Mouse (Mus musculus): ENCODE measurements around the gene Fgf15. TPM values are rescaled to one million over a fixed set of nuclear protein-coding genes. Genes with fewer than 3 reads are reported as not detected.
A peak's percentile ranks its signal among the peaks of the same experiment; 100 is the strongest.

Fgf15 gene
- polyA plus RNA-seq (2014; fragmentation: Nextera tagmentation; extraction: Ambion mirVana): 60.2 and 68.2 TPM in 2 replicates

GRCm38 (mm10) chr7:144896294-144897218, at the start of gene Fgf15:
Fgf15 (plus strand) TSS chr7:144896531.
- Histone ChIP-seq H3K4me2 (replicated peaks; ENCODE audit: low read depth, low read length) (peak within 1 kb of the TSS; percentile 84), H3K27ac (ENCODE audit: low read depth, low read length) (peak within 1 kb of the TSS; percentile 78), H3K4me1 (replicated peaks; ENCODE audit: control insufficient read depth, insufficient read depth, low read length) (peaks cover 4% of the 10 kb centered on the region), H3K4me3 (ENCODE audit: low read depth, low read length) (peak within 1 kb of the TSS; percentile 49), H3K27me3 (ENCODE audit: control insufficient read depth, insufficient read depth, low read length) (peaks cover 22% of the 10 kb centered on the region), H3K9me3 (ENCODE audit: control insufficient read depth, low read length) (no peaks in the 10 kb centered on the region), H3K36me3 (ENCODE audit: control insufficient read depth, insufficient read depth, low read length) (no peaks in the 10 kb centered on the region), H3K9ac (ENCODE audit: low read depth, low read length) (peak within 1 kb of the TSS; percentile 65)
- DNase-seq (ENCODE audit: low spot score) (peak; percentile 63), ATAC-seq (ENCODE audit: low FRiP score) (peak; percentile 36)
- WGBS: under 1% methylated on average over 63 of the region's 65 CpGs

DNA sequence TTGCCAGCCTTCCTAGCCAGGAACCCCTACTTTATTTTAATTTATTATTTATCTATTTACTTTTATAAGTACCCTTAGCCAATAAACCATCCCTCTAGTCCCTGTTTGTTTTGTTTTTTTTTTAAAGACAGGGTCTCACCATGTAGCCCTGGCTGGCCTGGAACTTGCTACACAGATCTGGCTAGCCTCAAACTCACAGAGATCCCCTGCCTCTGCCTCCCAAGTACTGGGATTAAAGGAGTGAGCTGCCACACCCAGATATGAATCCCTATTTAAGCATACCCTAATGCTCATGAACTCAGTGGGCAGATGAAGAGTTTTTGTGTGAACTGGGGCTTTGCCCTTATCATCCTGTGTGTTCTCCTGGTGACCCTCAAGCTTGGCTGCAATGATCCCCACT, 49.3 kb upstream of the Fgf15 start, which contains the start of gene Fgf4:
Fgf4 (plus strand) TSS at position 301 of the 400 bp plus-strand sequence.
- DNase-seq (ENCODE audit: low spot score): no peak
- no peak within 1 kb of the TSS for H3K4me2 ChIP-seq (replicated peaks; ENCODE audit: low read depth, low read length)
- no peak within 1 kb of the TSS for H3K27ac ChIP-seq (ENCODE audit: low read depth, low read length)
- no peak for ATAC-seq (ENCODE audit: low FRiP score)
- H3K27me3 ChIP-seq (ENCODE audit: control insufficient read depth, insufficient read depth, low read length): peaks cover 2% of the 10 kb centered on the region; the same call in 1 of the 2 replicates
- H3K4me1 ChIP-seq (replicated peaks; ENCODE audit: control insufficient read depth, insufficient read depth, low read length): no peaks in the 10 kb centered on the region
- no peaks in the 10 kb centered on the region for H3K36me3 ChIP-seq (ENCODE audit: control insufficient read depth, insufficient read depth, low read length)
- H3K9ac ChIP-seq (ENCODE audit: low read depth, low read length): no peak within 1 kb of the TSS
- H3K4me3 ChIP-seq (ENCODE audit: low read depth, low read length): no peak within 1 kb of the TSS
- H3K9me3 ChIP-seq (ENCODE audit: control insufficient read depth, low read length): no peaks in the 10 kb centered on the region

DNA sequence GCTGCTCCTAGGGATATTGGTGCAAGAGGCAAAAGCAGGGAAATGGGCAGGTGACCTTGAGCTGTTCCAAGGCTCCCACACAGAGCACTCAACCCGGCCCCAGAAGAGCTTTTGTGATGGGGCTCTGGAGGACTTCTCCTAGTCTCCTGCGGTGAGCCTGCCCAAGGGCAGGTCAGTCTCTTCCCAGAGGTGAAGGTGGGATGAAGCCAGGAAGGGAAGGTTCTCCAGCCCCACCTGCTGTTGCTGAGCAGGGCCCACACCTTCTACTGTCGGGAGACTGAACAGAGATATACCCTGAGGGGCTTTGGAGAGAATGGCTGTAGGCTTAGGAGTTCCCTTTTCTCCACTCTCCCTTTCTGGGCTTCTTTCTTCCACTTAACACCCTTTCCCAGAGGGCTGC, 45.0 kb upstream of the Fgf15 start:
- Histone ChIP-seq H3K4me1 (replicated peaks; ENCODE audit: control insufficient read depth, insufficient read depth, low read length) (no peaks in the 10 kb centered on the region), H3K27ac (ENCODE audit: low read depth, low read length) (no peak overlapping the region), H3K27me3 (ENCODE audit: control insufficient read depth, insufficient read depth, low read length) (no peaks in the 10 kb centered on the region), H3K4me2 (replicated peaks; ENCODE audit: low read depth, low read length) (no peak overlapping the region), H3K9me3 (ENCODE audit: control insufficient read depth, low read length) (no peaks in the 10 kb centered on the region), H3K9ac (ENCODE audit: low read depth, low read length) (no peak overlapping the region), H3K4me3 (ENCODE audit: low read depth, low read length) (no peak overlapping the region), H3K36me3 (ENCODE audit: control insufficient read depth, insufficient read depth, low read length) (no peaks in the 10 kb centered on the region)
- ATAC-seq (ENCODE audit: low FRiP score): no peak
- DNase-seq (ENCODE audit: low spot score): no peak
- 58% methylated on average over 3 of the region's 3 CpGs for WGBS

GRCm38 (mm10) chr7:144854966-144855365, 41.4 kb upstream of the Fgf15 start:
- Histone ChIP-seq H3K4me1 (replicated peaks; ENCODE audit: control insufficient read depth, insufficient read depth, low read length) (no peaks in the 10 kb centered on the region), H3K4me3 (ENCODE audit: low read depth, low read length) (no peak overlapping the region), H3K27ac (ENCODE audit: low read depth, low read length) (no peak overlapping the region), H3K9ac (ENCODE audit: low read depth, low read length) (no peak overlapping the region), H3K27me3 (ENCODE audit: control insufficient read depth, insufficient read depth, low read length) (peaks cover 10% of the 10 kb centered on the region), H3K36me3 (ENCODE audit: control insufficient read depth, insufficient read depth, low read length) (no peaks in the 10 kb centered on the region), H3K4me2 (replicated peaks; ENCODE audit: low read depth, low read length) (no peak overlapping the region), H3K9me3 (ENCODE audit: control insufficient read depth, low read length) (no peaks in the 10 kb centered on the region)
- ATAC-seq (ENCODE audit: low FRiP score): no peak
- WGBS: 57% methylated on average over 3 of the region's 3 CpGs
- no peak for DNase-seq (ENCODE audit: low spot score)

DNA sequence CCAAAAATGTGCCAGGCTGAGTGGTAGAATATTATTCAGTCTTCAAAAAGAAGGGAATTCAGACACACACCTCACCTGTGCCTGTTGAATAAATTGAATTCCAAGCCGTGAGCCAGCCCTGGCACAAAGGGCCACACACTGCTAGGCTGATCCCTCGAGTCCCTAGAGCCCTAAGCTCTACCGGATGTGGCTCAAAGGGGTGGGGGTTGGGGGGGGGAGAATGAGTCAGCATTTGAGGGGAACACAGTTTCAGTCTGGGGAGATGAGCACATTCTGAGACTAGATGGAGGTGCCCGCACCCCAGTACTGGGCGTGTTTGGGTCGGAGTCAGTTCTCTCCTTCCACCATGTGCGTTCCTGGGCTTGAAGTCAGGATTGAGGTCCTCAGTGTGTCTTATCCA, 39.2 kb upstream of the Fgf15 start:
- Histone ChIP-seq H3K27me3 (ENCODE audit: control insufficient read depth, insufficient read depth, low read length) (peaks cover 32% of the 10 kb centered on the region), H3K36me3 (ENCODE audit: control insufficient read depth, insufficient read depth, low read length) (no peaks in the 10 kb centered on the region), H3K27ac (ENCODE audit: low read depth, low read length) (no peak overlapping the region), H3K9ac (ENCODE audit: low read depth, low read length) (no peak overlapping the region), H3K4me3 (ENCODE audit: low read depth, low read length) (no peak overlapping the region), H3K4me2 (replicated peaks; ENCODE audit: low read depth, low read length) (no peak overlapping the region), H3K9me3 (ENCODE audit: control insufficient read depth, low read length) (no peaks in the 10 kb centered on the region), H3K4me1 (replicated peaks; ENCODE audit: control insufficient read depth, insufficient read depth, low read length) (peaks cover 7% of the 10 kb centered on the region; the same call in 1 of the 2 replicates)
- DNase-seq (ENCODE audit: low spot score) (no peak), ATAC-seq (ENCODE audit: low FRiP score) (no peak)
- WGBS: 92% methylated on average over 7 of the region's 7 CpGs

GRCm38 (mm10) chr7:144857826-144858342, 38.4 kb upstream of the Fgf15 start:
- ATAC-seq (ENCODE audit: low FRiP score): no peak
- H3K9ac ChIP-seq (ENCODE audit: low read depth, low read length): no peak overlapping the region
- H3K27me3 ChIP-seq (ENCODE audit: control insufficient read depth, insufficient read depth, low read length): peaks cover 38% of the 10 kb centered on the region
- peaks cover 8% of the 10 kb centered on the region; the same call in 1 of the 2 replicates for H3K4me1 ChIP-seq (replicated peaks; ENCODE audit: control insufficient read depth, insufficient read depth, low read length)
- H3K4me2 ChIP-seq (replicated peaks; ENCODE audit: low read depth, low read length): no peak overlapping the region
- no peaks in the 10 kb centered on the region for H3K9me3 ChIP-seq (ENCODE audit: control insufficient read depth, low read length)
- H3K27ac ChIP-seq (ENCODE audit: low read depth, low read length): no peak overlapping the region
- no peaks in the 10 kb centered on the region for H3K36me3 ChIP-seq (ENCODE audit: control insufficient read depth, insufficient read depth, low read length)
- no peak for DNase-seq (ENCODE audit: low spot score)
- 76% methylated on average over 3 of the region's 3 CpGs for WGBS
- no peak overlapping the region for H3K4me3 ChIP-seq (ENCODE audit: low read depth, low read length)

DNA sequence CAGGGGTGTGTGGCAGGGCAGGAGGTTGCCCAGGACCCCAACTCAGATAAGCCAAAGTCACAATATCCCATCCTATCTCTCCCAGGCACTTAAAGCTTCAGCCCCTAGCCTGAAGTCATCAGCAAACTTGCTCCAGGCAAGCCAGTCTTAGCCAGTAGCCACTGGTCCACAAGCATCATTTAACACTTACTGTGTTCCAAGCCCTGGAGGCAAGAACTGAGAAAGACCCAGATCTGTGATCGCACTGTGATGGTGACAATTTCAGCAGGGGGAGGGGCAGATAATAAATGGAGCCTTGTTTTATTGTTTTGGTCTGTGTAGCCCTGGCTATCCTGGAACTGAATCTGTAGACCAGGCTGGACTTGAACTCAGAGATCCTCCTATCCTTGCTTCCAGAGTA, 37.6 kb upstream of the Fgf15 start:
- Histone ChIP-seq H3K36me3 (ENCODE audit: control insufficient read depth, insufficient read depth, low read length) (no peaks in the 10 kb centered on the region), H3K27ac (ENCODE audit: low read depth, low read length) (no peak overlapping the region), H3K4me1 (replicated peaks; ENCODE audit: control insufficient read depth, insufficient read depth, low read length) (peaks cover 8% of the 10 kb centered on the region; the same call in 1 of the 2 replicates), H3K9me3 (ENCODE audit: control insufficient read depth, low read length) (no peaks in the 10 kb centered on the region), H3K9ac (ENCODE audit: low read depth, low read length) (no peak overlapping the region), H3K27me3 (ENCODE audit: control insufficient read depth, insufficient read depth, low read length) (peaks cover 44% of the 10 kb centered on the region), H3K4me3 (ENCODE audit: low read depth, low read length) (no peak overlapping the region), H3K4me2 (replicated peaks; ENCODE audit: low read depth, low read length) (no peak overlapping the region)
- WGBS: 92% methylated on average over 1 of the region's 1 CpGs
- DNase-seq (ENCODE audit: low spot score): no peak
- ATAC-seq (ENCODE audit: low FRiP score): no peak

DNA sequence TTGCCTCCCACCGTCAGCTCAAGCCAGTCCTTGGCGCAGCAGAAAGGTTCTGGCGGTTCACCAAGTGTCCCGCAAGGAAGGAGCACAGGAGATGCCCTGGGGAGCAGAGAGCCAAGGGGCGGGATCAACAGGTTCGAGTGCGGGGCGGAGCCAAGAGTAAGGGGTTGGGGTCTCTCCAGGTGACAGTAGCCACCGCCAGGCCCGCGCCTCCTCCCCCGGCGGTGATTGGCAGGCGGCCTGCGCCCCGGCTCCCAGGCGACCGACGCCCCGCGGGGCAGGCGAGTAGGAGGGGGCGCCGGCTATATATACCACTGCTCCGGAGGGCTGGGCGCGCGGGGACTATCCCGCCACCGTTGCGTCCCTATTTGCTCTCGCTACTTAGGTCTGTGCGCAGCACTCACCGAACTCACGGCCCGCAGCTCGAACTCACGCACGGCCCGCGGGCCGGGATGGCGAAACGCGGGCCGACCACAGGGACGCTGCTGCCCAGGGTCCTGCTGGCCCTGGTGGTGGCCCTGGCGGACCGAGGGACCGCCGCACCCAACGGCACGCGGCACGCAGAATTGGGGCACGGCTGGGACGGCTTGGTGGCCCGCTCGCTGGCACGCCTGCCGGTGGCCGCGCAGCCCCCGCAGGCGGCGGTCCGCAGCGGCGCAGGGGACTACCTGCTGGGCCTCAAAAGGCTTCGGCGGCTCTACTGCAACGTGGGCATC, 35.1 kb upstream of the Fgf15 start:
- no peak overlapping the region for H3K9ac ChIP-seq (ENCODE audit: low read depth, low read length)
- no peak overlapping the region for H3K27ac ChIP-seq (ENCODE audit: low read depth, low read length)
- H3K4me1 ChIP-seq (replicated peaks; ENCODE audit: control insufficient read depth, insufficient read depth, low read length): peaks cover 8% of the 10 kb centered on the region; the same call in 1 of the 2 replicates
- H3K36me3 ChIP-seq (ENCODE audit: control insufficient read depth, insufficient read depth, low read length): no peaks in the 10 kb centered on the region
- H3K4me2 ChIP-seq (replicated peaks; ENCODE audit: low read depth, low read length): peak overlapping the region; percentile 32
- H3K4me3 ChIP-seq (ENCODE audit: low read depth, low read length): peak overlapping the region; percentile 25
- under 1% methylated on average over 60 of the region's 72 CpGs for WGBS
- peaks cover 65% of the 10 kb centered on the region for H3K27me3 ChIP-seq (ENCODE audit: control insufficient read depth, insufficient read depth, low read length)
- DNase-seq (ENCODE audit: low spot score): peak; percentile 44
- no peaks in the 10 kb centered on the region for H3K9me3 ChIP-seq (ENCODE audit: control insufficient read depth, low read length)
- ATAC-seq (ENCODE audit: low FRiP score): no peak
